Mouse (Mus musculus) right cerebral cortex, adult 2 months (tissue): Measurements from ENCODE around the gene Sp3.
"Not testable (repeated sequence)": the region's sequence is repeated elsewhere in the genome, so short reads cannot be mapped to it uniquely, and the experiment has no call there.

Experiments used
- DNase-seq, 2 experiments: peaks; one replicate each; pipeline ENCODE4 v3.0.0; 2021 to 2022; ENCODE audit warnings: low spot score in 2 of 2

Gene Sp3

DNA sequence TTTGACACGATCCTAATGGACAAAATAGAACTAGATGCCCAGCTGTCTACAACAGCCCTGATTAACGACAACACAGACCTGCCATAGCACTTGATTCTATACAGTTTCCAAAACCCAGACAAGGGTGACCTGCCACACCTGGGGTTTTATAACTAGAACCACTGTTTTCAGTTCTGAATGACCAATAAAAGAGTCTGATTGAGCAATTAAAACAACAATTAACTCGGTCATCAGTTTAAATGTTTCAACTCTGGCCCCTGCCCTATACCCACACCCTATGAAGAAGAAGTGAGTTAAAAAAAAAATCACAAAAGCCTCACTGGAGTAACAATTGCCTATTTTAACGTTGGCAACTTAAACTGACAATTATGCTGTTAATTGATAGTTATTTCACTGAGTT, 64.1 kb downstream of the Sp3 start:
- DNase-seq: no peak

DNA sequence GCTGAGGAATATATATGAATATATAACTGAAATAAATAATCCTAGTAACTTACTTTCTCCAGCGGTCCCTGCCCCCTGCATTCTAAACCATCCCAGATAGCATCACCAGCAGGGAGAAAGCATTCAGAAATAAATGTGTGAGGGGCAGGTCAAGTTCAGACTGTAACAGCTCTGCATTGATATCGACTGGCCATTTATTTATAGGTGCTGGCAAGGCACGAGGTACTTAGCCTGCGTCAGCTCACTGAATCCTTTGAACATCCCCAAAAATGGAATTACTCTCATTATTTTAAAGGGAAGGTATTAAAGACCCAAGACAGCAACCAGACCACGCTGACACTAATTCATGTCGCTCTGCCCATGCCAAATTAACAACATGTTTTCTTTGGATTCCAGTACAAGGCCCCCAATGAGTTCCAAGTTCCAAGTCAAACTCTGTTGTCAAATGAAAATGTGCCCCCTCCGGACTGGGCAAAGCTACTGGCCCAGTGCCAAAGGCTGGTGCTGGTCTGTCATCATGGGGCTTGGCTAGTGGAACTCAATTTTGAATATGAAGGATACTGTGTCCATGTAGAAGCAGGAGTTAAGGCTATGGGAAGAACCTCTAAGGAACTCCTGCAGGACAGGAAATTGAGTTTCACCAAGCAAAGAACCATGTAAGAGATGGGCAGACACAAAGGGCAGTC, 64.9 kb downstream of the Sp3 start:
- DNase-seq: no peak

- DNase-seq: no peak
These were observed 66.8 kb downstream of the Sp3 start for GRCm38 (mm10) chr2:72913458-72913760.

GRCm38 (mm10) chr2:72912708-72913457, 67.4 kb downstream of the Sp3 start:
- no peak for DNase-seq

DNA sequence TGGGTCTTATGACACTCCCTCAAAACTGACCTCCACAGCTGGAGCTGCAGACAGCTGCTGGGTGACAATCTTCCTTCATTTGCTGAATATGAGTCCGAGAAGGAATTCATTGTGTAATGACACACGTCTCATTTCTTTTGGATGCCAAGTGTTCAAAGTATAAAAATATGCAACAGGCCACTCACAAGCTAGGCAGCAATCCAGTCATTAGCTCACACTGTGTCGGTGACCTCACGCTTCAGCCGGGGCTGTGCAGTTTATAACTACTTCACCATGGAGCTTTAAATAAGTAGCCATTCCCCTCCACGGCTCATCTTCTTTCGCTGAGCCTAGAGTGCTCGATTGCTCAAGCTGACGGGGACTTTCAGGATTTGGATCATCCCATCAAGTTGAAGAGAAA, 68.7 kb downstream of the Sp3 start:
- no peak for DNase-seq

- DNase-seq: no peak
These were observed 71.2 kb downstream of the Sp3 start for GRCm38 (mm10) chr2:72909046-72909445.

DNA sequence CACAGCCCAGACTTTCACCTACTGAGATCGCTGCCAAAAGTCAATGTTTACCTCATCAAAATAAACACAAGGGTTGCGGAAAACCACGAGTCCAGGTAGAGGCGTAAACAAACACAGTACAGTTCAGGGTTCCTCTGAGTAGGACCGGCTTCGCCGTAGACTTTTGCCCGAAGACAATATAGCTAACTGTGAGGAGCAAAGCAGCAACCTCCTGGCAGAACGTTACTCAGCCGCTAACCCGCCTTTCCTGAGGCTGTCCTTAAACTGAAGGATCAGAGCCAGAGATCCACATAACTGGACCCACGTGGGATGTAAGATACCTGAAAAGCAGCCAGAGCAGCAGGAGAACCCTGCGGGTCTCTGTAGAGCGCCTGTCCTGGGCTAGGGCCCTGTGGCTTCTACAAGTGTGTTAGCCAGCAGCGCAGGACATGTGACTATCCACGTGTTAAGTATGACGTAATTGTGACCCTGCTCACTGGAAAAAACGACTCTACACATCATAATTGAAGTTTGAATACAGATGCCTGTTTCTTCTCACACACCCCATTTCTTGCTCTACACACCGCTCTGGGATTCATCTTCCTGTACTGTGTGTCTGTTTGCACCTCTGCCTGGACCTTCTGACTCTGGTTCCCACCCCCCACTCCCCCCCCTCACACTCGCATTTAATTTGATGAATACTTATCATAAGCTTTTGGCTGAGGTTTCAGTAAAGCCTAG, 71.9 kb downstream of the Sp3 start:
- DNase-seq: no peak

GRCm38 (mm10) chr2:72906745-72907144, 73.5 kb downstream of the Sp3 start:
- no peak for DNase-seq

DNA sequence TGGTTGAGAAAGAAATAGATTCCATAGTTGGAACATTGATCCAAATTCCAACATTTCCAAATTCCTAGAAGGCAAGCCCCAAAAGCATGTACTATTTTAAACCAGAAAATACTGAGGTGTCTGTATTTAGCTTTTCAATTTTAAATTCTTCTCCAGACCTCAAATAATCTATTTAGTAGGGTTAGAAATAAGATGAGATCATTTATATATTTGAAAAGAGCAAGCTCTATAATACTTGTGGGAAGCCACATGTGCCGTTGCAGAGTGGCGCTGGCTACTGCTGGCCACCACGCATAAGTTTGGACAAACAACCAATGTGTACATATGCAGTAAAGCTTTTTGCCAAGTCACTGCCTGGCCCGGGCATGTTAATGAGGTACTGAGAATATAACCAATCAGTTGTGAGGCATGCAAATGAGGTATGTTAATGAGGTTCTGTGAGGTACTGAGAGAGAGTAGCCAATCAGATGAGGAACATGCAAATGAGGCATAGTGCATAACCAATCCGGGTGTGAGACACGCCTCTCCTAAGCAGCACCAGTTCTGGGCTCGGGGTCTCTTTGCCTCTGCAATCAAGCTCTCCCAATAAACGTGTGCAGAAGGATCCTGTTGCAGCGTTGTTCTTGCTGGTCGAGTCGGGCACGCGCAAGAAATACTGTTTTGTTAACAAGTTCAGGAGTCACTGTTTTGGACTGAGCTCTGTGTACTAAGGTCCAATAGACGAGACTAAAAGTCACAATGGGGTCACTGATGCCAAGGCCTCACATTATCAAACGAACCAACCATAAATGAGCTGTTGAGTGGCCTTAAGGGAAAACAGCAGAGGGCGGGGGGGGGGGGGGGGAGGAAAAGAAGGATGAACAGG, 77.2 kb downstream of the Sp3 start:
- not testable (repeated sequence) for DNase-seq

DNA sequence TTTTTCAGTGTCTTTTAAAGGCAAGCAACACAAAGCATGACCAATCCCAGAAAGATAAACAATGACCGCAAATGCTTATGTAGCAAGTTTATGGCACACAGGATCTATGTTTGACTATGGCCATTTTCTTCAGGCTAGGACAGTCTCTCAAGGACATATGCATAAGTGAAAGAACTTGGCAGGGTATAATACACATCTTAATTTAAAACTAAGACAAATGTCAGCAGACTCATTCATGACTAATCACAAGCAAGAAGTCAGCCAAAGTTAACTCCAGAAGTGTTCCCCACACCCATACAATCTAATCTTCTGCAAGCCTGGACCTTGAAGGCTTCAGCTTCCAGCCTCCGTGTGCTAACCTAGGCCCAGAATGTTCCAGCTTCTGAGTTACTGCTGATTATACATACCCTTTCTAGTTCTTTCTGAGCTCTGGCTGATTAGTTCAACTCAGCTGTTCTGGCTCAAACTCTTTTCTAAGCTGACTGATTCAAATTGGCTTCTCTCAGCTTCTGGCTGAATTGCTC, 81.4 kb downstream of the Sp3 start:
- DNase-seq: no peak

DNA sequence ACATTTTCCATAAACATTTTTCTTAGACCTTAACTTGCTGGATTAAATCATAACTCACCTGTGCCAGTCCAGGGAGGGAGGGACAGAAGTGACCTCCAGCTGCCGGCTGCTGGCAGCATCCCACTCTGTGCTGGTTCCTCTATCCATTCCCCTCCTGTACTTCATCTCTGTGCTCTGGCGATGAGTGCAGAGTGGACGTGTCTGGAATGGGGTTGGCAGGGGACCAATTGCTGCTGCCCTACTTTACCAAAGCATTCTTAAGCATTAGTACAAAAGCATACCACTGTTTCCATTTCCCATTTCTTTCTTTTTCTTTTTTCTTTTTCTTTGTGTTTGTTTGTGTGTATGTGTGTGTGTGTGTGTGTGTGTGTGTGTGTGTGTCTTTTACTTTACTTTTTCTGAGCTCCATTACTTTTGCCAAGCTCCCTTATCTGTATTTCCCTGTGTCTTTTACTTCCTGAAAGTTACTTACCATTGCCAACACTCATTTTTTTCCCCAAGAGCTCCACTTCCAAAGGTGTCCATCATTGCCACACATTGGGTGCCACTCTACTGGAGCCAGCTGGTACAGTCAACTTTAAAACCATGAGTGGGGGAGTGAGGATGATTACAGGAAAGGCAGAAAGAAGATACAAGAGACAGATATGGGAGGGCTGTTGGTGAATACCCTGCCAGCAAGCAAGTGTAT, 82.0 kb downstream of the Sp3 start:
- DNase-seq: no peak

- DNase-seq: no peak
These were observed 90.4 kb downstream of the Sp3 start for GRCm38 (mm10) chr2:72889806-72890205.
